Mouse (Mus musculus) intestine, embryonic 15.5 days (tissue): Measurements from ENCODE around the gene St5. TPM values are rescaled to one million over a fixed set of nuclear protein-coding genes. Genes with fewer than 3 reads are reported as not detected.
A peak's percentile ranks its signal among the peaks of the same experiment; 100 is the strongest.

ENCODE experiments used
- ATAC-seq: fragments of 200-750 bp; cut with Nextera tagmentation; 2 replicates; pipeline ENCODE4 v1.8.0; 2017; ENCODE audit warnings: moderate TSS enrichment, moderate library complexity
- H3K27ac ChIP-seq: fragments of 300-500 bp; sonication (generic); 2 replicates; pipeline ENCODE4 v1.5.1; 2015; ENCODE audit warnings: mild to moderate bottlenecking, inconsistent platforms
- H3K27me3 ChIP-seq: fragments of 300-500 bp; sonication (generic); replicated peaks from 2 replicates; pipeline ENCODE4 v1.6.1; 2015; ENCODE audit warnings: inconsistent platforms
- H3K36me3 ChIP-seq: fragments of 300-500 bp; sonication (generic); 2 replicates; pipeline ENCODE4 v1.6.1; 2015; ENCODE audit warnings: inconsistent platforms
- H3K4me1 ChIP-seq: fragments of 300-500 bp; sonication (generic); replicated peaks from 2 replicates; pipeline ENCODE4 v1.6.1; 2015; ENCODE audit warnings: inconsistent platforms
- H3K4me2 ChIP-seq: fragments of 300-500 bp; sonication (generic); replicated peaks from 2 replicates; pipeline ENCODE4 v1.6.1; 2015; ENCODE audit warnings: mild to moderate bottlenecking, inconsistent platforms
- H3K4me3 ChIP-seq: fragments of 300-500 bp; sonication (generic); replicated peaks from 2 replicates; pipeline ENCODE4 v1.5.1; 2015; ENCODE audit warnings: inconsistent platforms
- H3K9ac ChIP-seq: fragments of 300-500 bp; sonication (generic); 2 replicates; pipeline ENCODE4 v1.6.1; 2015; ENCODE audit warnings: inconsistent platforms
- H3K9me3 ChIP-seq: fragments of 300-500 bp; sonication (generic); 2 replicates; pipeline ENCODE4 v1.6.1; 2016; ENCODE audit warnings: inconsistent platforms
- WGBS: fragments of 180-500 bp; shearing (Covaris S2); methylation state at CpG from one replicate; pipeline ENCODE4 v1.1.7; 2015; 5-methylcytosine and 5-hydroxymethylcytosine counted together
- polyA plus RNA-seq: library from polyadenylated mRNA; unstranded; fragments of >200 nt; fragmentation: Nextera tagmentation; extraction: Ambion mirVana; gene quantifications from 2 replicates; pipeline ENCODE4 v1.2.1, GENCODE M21; 2015

Gene St5
- 61.3 and 64.4 TPM in 2 replicates for polyA plus RNA-seq

GRCm38 (mm10) chr7:109703190-109704015 is at the start of gene St5, which contains the start of gene Akip1:
TSS of gene St5 (minus strand) at chr7:109703605.
TSS of gene Akip1 (plus strand) at chr7:109703690.
- H3K36me3 ChIP-seq = no peaks in the 10 kb centered on the region
- H3K27ac ChIP-seq = peak within 1 kb of the TSS; percentile 72
- WGBS = under 1% methylated on average over 61 of the region's 61 CpGs
- H3K4me2 ChIP-seq = peak within 1 kb of the TSS; percentile 81
- peaks cover 3% of the 10 kb centered on the region; the same call in 1 of the 2 replicates for H3K4me1 ChIP-seq
- peak within 1 kb of the TSS; percentile 74 for H3K4me3 ChIP-seq
- peak within 1 kb of the TSS; percentile 71 for H3K9ac ChIP-seq
- H3K9me3 ChIP-seq = no peaks in the 10 kb centered on the region
- H3K27me3 ChIP-seq = no peaks in the 10 kb centered on the region
- peak; percentile 97 for ATAC-seq

DNA sequence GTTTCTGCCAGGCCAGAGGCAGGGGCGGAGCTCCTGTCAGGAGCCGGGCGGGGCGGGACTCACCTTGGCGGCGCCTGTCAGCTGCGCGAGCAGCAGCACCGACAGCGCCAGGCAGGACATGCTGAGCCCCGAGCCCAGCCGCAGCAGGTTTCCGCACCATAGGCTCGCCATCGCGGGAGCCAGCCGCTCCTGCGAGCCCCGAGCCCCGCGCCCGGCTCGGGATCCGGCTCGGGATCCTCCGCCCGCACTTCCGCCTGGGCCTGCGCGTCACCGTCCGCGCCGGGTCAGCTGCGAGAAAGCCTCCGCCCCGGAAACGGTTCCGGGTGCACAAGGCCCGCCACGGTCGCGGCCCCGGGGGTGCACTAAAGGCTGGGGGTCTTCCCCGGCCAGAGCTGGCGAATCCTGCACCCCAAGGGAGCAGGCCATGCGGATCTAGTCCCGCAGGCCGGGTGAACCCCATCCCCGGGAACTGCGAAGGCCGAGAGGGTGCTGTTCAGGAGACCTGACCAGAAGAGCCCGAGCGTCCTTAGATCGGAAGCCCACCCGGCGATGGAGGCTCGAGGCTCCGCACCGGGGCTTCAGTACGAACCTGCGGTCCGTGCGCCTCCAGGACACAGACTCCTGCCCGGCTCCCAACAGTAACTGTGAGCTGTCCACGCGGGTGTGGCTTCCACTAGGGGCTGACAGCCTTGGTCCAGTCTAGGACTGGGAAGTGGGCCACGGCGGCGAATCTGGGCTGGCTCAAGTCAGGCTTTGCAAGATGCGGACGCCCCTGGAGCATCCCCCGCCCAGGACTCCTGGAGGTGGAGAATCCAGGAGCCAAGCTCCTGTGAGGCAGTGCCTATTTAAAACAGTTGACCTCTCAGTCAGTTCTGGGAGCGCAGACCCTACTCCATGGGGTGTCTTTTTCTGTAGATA is 48.9 kb upstream of the St5 start, which contains the start of gene Tmem9b:
Gene Tmem9b, minus strand, starts transcription at position 868 of the 918 bp plus-strand sequence.
- H3K4me3 ChIP-seq = peak within 1 kb of the TSS; percentile 92
- under 1% methylated on average over 74 of the region's 74 CpGs for WGBS
- no peaks in the 10 kb centered on the region for H3K36me3 ChIP-seq
- no peaks in the 10 kb centered on the region for H3K27me3 ChIP-seq
- H3K9me3 ChIP-seq = no peaks in the 10 kb centered on the region
- H3K4me2 ChIP-seq = peak within 1 kb of the TSS; percentile 78
- peak within 1 kb of the TSS; percentile 88 for H3K27ac ChIP-seq
- H3K4me1 ChIP-seq = 0 out of 2 replicates have a peak, but pooled peaks cover 10% of the 10 kb centered on the region
- peak within 1 kb of the TSS; percentile 96 for H3K9ac ChIP-seq
- peak; percentile 95 for ATAC-seq

DNA sequence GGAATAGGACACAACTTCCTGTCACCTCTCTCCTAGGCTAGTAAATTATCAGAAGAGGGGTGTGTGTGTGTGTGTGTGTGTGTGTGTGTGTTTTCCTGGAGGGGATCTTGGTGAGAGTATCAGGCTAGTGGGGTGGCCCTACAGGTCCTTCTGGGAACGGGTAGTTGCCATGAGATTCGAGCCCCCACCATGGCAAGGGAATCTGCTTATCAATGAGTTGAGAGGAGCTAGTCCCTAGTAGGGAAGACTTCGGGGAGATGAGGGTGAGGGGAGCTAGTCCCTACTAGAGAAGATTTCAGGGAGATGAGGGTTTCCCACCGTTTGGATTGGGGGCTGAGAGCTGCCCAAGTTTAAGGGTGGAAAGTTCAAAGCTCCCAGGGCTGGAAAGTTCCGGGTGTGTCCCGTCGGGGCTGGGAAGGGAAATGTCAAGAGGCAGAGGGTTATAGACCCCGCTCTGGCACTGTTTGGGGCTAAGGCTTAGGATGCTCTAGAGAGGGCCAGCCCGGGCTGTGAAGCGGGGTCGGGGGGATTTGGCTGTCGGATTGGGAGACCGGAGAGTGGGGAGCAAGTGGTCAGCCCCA is 48.1 kb upstream of the St5 start:
- Histone ChIP-seq H3K9ac (peak overlapping the region; percentile 96), H3K9me3 (no peaks in the 10 kb centered on the region), H3K4me2 (peak overlapping the region; percentile 78), H3K27me3 (no peaks in the 10 kb centered on the region), H3K36me3 (no peaks in the 10 kb centered on the region), H3K4me1 (0 out of 2 replicates have a peak, but pooled peaks cover 10% of the 10 kb centered on the region), H3K4me3 (peak overlapping the region; percentile 92), H3K27ac (peak overlapping the region; percentile 88)
- no peak for ATAC-seq
- WGBS = 4% methylated on average over 13 of the region's 13 CpGs

GRCm38 (mm10) chr7:109747747-109748146 is 44.3 kb upstream of the St5 start:
- no peaks in the 10 kb centered on the region; the same call in 1 of the 2 replicates for H3K9me3 ChIP-seq
- no peak for ATAC-seq
- peaks cover 10% of the 10 kb centered on the region; the same call in 1 of the 2 replicates for H3K36me3 ChIP-seq
- no peaks in the 10 kb centered on the region for H3K27me3 ChIP-seq
- H3K4me1 ChIP-seq = 0 out of 2 replicates have a peak, but pooled peaks cover 5% of the 10 kb centered on the region
- H3K27ac ChIP-seq = no peak overlapping the region
- no peak overlapping the region for H3K4me3 ChIP-seq
- H3K4me2 ChIP-seq = no peak overlapping the region
- WGBS = 50% methylated on average over 1 of the region's 1 CpGs
- no peak overlapping the region for H3K9ac ChIP-seq

DNA sequence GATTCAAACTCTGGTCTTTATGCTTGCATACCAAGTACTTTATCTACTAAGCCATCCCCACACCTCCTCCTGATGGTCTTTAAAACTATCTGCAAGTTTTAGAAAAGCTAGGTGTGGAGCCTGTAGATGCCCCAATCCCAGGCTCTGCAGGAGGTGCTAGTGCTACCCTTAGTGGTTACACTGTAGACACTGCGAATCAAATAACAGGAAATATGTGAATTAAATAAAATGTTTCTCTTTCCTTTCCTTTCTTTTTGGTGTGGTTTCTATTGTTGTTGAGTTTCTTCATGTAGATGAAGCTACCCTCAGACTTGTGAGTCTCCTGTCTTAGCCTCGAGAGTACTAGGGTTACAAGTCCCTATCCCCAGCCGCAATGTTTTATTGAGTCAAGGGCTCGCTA is 38.3 kb upstream of the St5 start:
- 83% methylated on average over 4 of the region's 4 CpGs for WGBS
- H3K27ac ChIP-seq = no peak overlapping the region
- ATAC-seq = no peak

GRCm38 (mm10) chr7:109741060-109741459 is 37.7 kb upstream of the St5 start:
- Histone ChIP-seq H3K9ac (no peak overlapping the region), H3K4me2 (no peak overlapping the region), H3K27ac (no peak overlapping the region), H3K4me1 (no peaks in the 10 kb centered on the region), H3K4me3 (no peak overlapping the region), H3K36me3 (peaks cover 12% of the 10 kb centered on the region; the same call in 1 of the 2 replicates), H3K9me3 (no peaks in the 10 kb centered on the region; the same call in 1 of the 2 replicates), H3K27me3 (no peaks in the 10 kb centered on the region)
- 81% methylated on average over 1 of the region's 1 CpGs for WGBS
- no peak for ATAC-seq

More for the DNA sequence above, 38.3 kb upstream of the St5 start:
- no peak overlapping the region for H3K4me2 ChIP-seq
- H3K9ac ChIP-seq = no peak overlapping the region
- no peaks in the 10 kb centered on the region for H3K27me3 ChIP-seq
- no peak overlapping the region for H3K4me3 ChIP-seq
- H3K4me1 ChIP-seq = no peaks in the 10 kb centered on the region
- H3K9me3 ChIP-seq = no peaks in the 10 kb centered on the region; the same call in 1 of the 2 replicates
- peaks cover 10% of the 10 kb centered on the region; the same call in 1 of the 2 replicates for H3K36me3 ChIP-seq

GRCm38 (mm10) chr7:109739822-109740370 is 36.5 kb upstream of the St5 start:
- Histone ChIP-seq H3K36me3 (0 out of 2 replicates have a peak, but pooled peaks cover 10% of the 10 kb centered on the region), H3K4me1 (no peaks in the 10 kb centered on the region), H3K4me2 (no peak overlapping the region), H3K9ac (no peak overlapping the region), H3K4me3 (no peak overlapping the region), H3K27me3 (no peaks in the 10 kb centered on the region), H3K27ac (no peak overlapping the region), H3K9me3 (no peaks in the 10 kb centered on the region; the same call in 1 of the 2 replicates)
- peak; percentile 82 for ATAC-seq
- 48% methylated on average over 5 of the region's 5 CpGs for whole genome bisulfite sequencing

- no peak overlapping the region for H3K27ac ChIP-seq
- no peak for ATAC-seq
- no peaks in the 10 kb centered on the region for H3K9me3 ChIP-seq
- no peak overlapping the region for H3K9ac ChIP-seq
- no peak overlapping the region for H3K4me2 ChIP-seq
- H3K27me3 ChIP-seq = no peaks in the 10 kb centered on the region
- 68% methylated on average over 4 of the region's 4 CpGs for WGBS
- no peak overlapping the region for H3K4me3 ChIP-seq
- no peaks in the 10 kb centered on the region for H3K4me1 ChIP-seq
- 0 out of 2 replicates have a peak, but pooled peaks cover 3% of the 10 kb centered on the region for H3K36me3 ChIP-seq
Observed at GRCm38 (mm10) chr7:109734806-109735205, 31.4 kb upstream of the St5 start.

DNA sequence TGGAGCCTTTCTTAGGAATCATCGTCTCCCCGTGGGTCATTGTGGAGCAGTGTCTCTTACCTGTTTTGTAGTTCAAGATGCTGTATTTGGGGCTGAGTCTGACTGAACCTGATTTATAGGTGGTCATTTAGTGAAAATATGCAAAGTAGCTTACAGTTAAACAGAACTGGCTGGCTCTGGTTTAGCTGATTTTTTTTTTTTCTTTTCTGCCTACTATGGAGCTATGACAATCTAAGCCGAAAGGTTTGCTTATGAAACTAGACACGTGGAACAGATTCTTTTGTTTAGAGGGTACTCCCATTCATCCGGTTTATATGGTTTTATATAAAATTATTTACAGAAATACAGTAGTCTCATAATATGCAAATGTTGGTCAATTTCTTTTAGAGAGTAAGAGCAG is 28.2 kb upstream of the St5 start, which contains the start of gene Ascl3:
Gene Ascl3, minus strand, starts transcription at position 101 of the 400 bp plus-strand sequence.
- 87% methylated on average over 5 of the region's 5 CpGs for WGBS
- Histone ChIP-seq H3K9ac (no peak within 1 kb of the TSS), H3K4me3 (no peak within 1 kb of the TSS), H3K36me3 (0 out of 2 replicates have a peak, but pooled peaks cover 3% of the 10 kb centered on the region), H3K27ac (no peak within 1 kb of the TSS), H3K4me1 (peaks cover 4% of the 10 kb centered on the region), H3K9me3 (no peaks in the 10 kb centered on the region), H3K27me3 (no peaks in the 10 kb centered on the region), H3K4me2 (no peak within 1 kb of the TSS)
- no peak for ATAC-seq

DNA sequence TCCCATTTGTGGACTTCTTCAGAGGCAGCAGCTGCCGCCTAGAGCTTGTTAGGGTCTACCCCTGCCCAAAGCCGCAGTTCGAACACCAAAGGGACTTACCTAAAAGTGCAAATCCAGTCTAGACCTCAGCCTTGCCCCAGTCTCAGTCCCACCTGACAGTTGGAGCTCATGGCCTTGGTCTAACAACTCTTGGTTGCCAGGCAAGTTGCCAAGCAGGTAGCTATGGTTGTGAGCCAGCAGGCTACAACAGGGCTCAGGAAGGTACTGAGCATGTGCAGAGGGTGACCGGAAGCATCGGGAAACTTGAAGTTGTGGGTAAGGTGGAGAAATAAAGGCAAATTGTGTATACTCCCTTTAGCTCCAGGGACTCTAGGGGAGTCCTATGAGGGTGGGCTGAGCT is 20.3 kb upstream of the St5 start, which contains the start of gene BC051019:
Gene BC051019, minus strand, starts transcription at position 154 of the 400 bp plus-strand sequence.
- 94% methylated on average over 5 of the region's 5 CpGs for WGBS
- no peak within 1 kb of the TSS for H3K4me2 ChIP-seq

DNA sequence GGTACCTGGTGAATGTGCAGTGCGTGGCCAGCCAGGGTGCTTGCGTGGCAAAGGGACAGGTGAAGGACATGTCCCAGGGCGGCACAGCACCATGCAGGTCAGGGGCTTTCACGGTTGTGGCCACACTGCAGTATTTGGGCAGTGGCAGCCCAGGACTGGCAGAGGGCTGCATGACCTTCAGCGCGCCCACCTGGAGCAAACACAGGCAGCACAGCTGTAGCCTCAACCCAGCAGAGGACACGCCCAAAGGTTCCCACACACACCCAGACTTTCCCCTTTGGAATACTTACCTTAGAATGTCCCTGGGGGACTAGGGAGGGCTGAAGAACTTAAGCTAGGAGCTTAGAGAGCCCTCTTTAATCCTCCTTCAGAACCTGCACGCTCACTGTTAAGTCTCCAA is 19.7 kb upstream of the St5 start:
- peak; percentile 45; the same call in 1 of the 2 replicates for ATAC-seq
- H3K27me3 ChIP-seq = no peaks in the 10 kb centered on the region
- 86% methylated on average over 8 of the region's 8 CpGs for WGBS
- no peak overlapping the region for H3K27ac ChIP-seq
- no peak overlapping the region for H3K4me2 ChIP-seq
- no peaks in the 10 kb centered on the region for H3K4me1 ChIP-seq
- no peaks in the 10 kb centered on the region for H3K9me3 ChIP-seq
- H3K4me3 ChIP-seq = no peak overlapping the region
- no peak overlapping the region for H3K9ac ChIP-seq
- no peaks in the 10 kb centered on the region for H3K36me3 ChIP-seq

More for the DNA sequence above, 20.3 kb upstream of the St5 start, which contains the start of gene BC051019:
- H3K36me3 ChIP-seq = no peaks in the 10 kb centered on the region
- no peaks in the 10 kb centered on the region for H3K27me3 ChIP-seq
- no peaks in the 10 kb centered on the region for H3K4me1 ChIP-seq
- ATAC-seq = no peak
- no peak within 1 kb of the TSS for H3K4me3 ChIP-seq
- no peaks in the 10 kb centered on the region for H3K9me3 ChIP-seq
- no peak within 1 kb of the TSS for H3K9ac ChIP-seq
- H3K27ac ChIP-seq = no peak within 1 kb of the TSS
